Mouse (Mus musculus) CD4-positive helper T cell, adult 2 months (primary cell): Measurements from ENCODE around the gene Slfn2.
"Not testable (repeated sequence)": the region's sequence is repeated elsewhere in the genome, so short reads cannot be mapped to it uniquely, and the experiment has no call there.

Experiments used
- DNase-seq: peaks from one replicate; pipeline ENCODE4 v3.0.0-alpha.2; 2012; ENCODE audit warnings: low read depth, missing footprints, low spot score

Gene Slfn2

GRCm38 (mm10) chr11:83064946-83065345, at the start of gene Slfn2:
Slfn2 (plus strand) TSS chr11:83065112.
- peak; percentile 79 for DNase-seq

GRCm38 (mm10) chr11:83016093-83016492, 48.8 kb upstream of the Slfn2 start:
- DNase-seq, result peak; percentile 43

GRCm38 (mm10) chr11:83019561-83020519, 45.1 kb upstream of the Slfn2 start:
- peak; percentile 16 for DNase-seq

- peak; percentile 79 for DNase-seq
Observed at GRCm38 (mm10) chr11:83020621-83021020, 44.3 kb upstream of the Slfn2 start, which contains the start of gene Slfn8. Slfn8 (minus strand) TSS chr11:83020810.

GRCm38 (mm10) chr11:83038686-83039085, 26.2 kb upstream of the Slfn2 start:
- not testable (repeated sequence) for DNase-seq

GRCm38 (mm10) chr11:83039156-83039555, 25.8 kb upstream of the Slfn2 start:
- peak; percentile 67 for DNase-seq

GRCm38 (mm10) chr11:83039796-83040195, 25.1 kb upstream of the Slfn2 start:
- DNase-seq, result no peak

GRCm38 (mm10) chr11:83040325-83040724, 24.6 kb upstream of the Slfn2 start:
- DNase-seq, result peak; percentile 90

- DNase-seq, result no peak
Observed at GRCm38 (mm10) chr11:83041000-83041399, 23.9 kb upstream of the Slfn2 start.

- peak; percentile 51 for DNase-seq
Observed at GRCm38 (mm10) chr11:83043891-83044290, 21.0 kb upstream of the Slfn2 start.

- DNase-seq, result no peak
Observed at GRCm38 (mm10) chr11:83045642-83046041, 19.3 kb upstream of the Slfn2 start.

- peak; percentile 80 for DNase-seq
Observed at GRCm38 (mm10) chr11:83057863-83058262, 7.0 kb upstream of the Slfn2 start.

- DNase-seq, result peak; percentile 32
Observed at GRCm38 (mm10) chr11:83060412-83061020, 4.4 kb upstream of the Slfn2 start.

GRCm38 (mm10) chr11:83061806-83062205, 3.1 kb upstream of the Slfn2 start:
- no peak for DNase-seq

GRCm38 (mm10) chr11:83063126-83063525, 1.8 kb upstream of the Slfn2 start:
- no peak for DNase-seq

- DNase-seq, result peak; percentile 49
Observed at GRCm38 (mm10) chr11:83063941-83064349, 967 bp upstream of the Slfn2 start.

- DNase-seq, result peak; percentile 46
Observed at GRCm38 (mm10) chr11:83065441-83066344, 781 bp downstream of the Slfn2 start.

GRCm38 (mm10) chr11:83066640-83067531, 2.0 kb downstream of the Slfn2 start:
- peak; percentile 82 for DNase-seq

GRCm38 (mm10) chr11:83067982-83068694, 3.2 kb downstream of the Slfn2 start:
- peak; percentile 35 for DNase-seq
